Mouse (Mus musculus): ENCODE data around the gene Lect2. TPM values are rescaled to one million over a fixed set of nuclear protein-coding genes. Genes with fewer than 3 reads are reported as not detected.

The Lect2 gene
- not detected in 2 replicates for polyA plus RNA-seq (2016; fragmentation: Nextera tagmentation; extraction: Ambion mirVana)

DNA sequence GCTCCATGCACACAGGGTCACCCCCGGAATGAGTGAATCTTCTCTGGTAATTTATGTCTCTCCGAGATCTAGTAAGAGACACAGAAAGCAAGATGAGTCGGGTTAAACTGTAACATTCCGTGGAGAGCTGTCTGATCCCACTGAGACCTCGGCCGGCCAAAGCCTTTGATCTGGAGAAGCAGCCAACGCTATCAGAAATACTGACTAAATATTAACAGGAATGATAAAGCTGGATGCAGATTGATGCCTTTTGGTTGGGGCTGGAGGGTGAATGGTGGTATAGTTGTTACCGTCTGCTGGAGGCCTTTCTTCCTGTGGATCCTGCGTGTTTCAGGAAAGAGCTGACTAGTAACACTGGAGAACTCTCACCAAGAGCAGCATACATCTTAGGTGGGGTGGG, at the start of gene Lect2:
Gene Lect2, minus strand, starts transcription at position 102 of the 400 bp plus-strand sequence.
- WGBS = 60% methylated on average over 9 of the region's 9 CpGs

DNA sequence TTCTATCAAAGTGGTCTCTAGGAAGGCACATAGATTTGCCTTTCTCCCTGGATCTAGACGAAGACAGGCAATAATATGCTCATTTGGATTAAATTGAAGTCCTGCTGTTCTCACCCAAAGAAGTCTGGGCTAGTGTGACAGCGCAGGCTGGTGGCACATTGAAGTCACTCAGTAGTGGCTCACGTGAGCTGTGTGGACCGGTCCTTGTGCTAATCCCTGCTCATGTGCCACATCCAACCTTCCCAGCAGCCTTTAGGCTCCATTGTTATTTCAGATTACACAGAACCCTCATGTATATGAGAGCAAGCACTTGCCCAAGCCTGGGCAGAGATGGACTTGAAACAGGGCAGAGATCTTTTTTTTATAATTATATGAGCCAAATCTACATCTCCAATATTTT, 49.0 kb upstream of the Lect2 start:
- Histone ChIP-seq H3K36me3 (no peaks in the 10 kb centered on the region), H3K9ac (no peak overlapping the region), H3K4me2 (replicated peaks) (no peak overlapping the region), H3K4me1 (peaks cover 4% of the 10 kb centered on the region; the same call in 1 of the 2 replicates), H3K27me3 (replicated peaks) (no peaks in the 10 kb centered on the region), H3K9me3 (no peaks in the 10 kb centered on the region), H3K27ac (no peak overlapping the region), H3K4me3 (no peak overlapping the region)
- no peak for ATAC-seq (ENCODE audit: low FRiP score, low read depth)
- 76% methylated on average over 4 of the region's 4 CpGs for WGBS

More for the DNA sequence above, at the start of gene Lect2:
- ATAC-seq (ENCODE audit: low FRiP score, low read depth) = no peak
- Histone ChIP-seq H3K9me3 (no peaks in the 10 kb centered on the region), H3K36me3 (no peaks in the 10 kb centered on the region), H3K4me2 (replicated peaks) (no peak within 1 kb of the TSS), H3K9ac (no peak within 1 kb of the TSS), H3K4me3 (no peak within 1 kb of the TSS), H3K27me3 (replicated peaks) (no peaks in the 10 kb centered on the region), H3K4me1 (no peaks in the 10 kb centered on the region), H3K27ac (no peak within 1 kb of the TSS)

DNA sequence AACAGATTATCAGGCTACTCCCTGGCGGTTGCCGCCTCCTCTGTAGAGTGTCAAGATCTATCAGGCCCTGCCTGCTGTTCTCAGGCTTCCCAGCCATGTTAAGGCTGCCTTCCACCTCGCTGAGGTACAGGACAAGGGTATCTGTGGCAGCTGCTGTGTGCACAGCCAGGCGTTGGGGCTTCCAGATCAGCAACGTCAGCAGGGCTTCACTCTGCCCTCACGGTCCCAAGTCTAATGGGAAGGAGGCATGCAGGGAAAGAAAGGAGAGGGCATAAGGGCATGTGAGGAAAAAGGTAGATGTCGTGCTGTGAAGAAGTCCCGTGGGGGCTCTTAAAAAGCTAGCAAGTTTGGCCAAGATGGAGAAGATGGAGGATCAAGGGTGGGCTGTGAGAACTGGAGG, 46.9 kb upstream of the Lect2 start:
- H3K4me2 ChIP-seq (replicated peaks) = no peak overlapping the region
- H3K9ac ChIP-seq = no peak overlapping the region
- H3K27me3 ChIP-seq (replicated peaks) = no peaks in the 10 kb centered on the region
- 74% methylated on average over 8 of the region's 8 CpGs for WGBS
- H3K9me3 ChIP-seq = no peaks in the 10 kb centered on the region
- ATAC-seq (ENCODE audit: low FRiP score, low read depth) = no peak
- no peaks in the 10 kb centered on the region for H3K4me1 ChIP-seq
- no peak overlapping the region for H3K4me3 ChIP-seq
- H3K27ac ChIP-seq = no peak overlapping the region
- no peaks in the 10 kb centered on the region for H3K36me3 ChIP-seq

DNA sequence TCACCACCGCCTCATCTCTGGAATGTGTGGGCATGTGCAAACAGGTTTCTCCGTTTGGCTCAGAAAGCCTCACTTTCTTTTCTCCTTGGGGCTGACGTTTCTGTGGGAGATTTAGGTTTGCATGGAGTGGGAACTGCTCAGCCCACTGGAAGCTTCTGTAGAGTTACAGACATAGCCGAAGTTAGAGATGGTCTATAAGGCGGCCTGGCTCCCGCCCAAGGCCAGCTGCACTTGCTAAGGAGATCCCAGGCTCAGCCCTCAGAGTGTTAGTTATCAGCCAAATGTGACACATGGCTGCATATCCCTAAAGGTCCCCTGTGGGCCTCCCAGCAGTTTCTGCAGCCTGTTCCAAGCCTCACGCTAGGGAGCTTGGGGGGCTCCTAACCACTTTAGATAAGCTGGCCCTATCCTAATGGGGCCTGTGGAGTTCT, 45.7 kb upstream of the Lect2 start:
- 77% methylated on average over 7 of the region's 7 CpGs for WGBS
- no peaks in the 10 kb centered on the region for H3K36me3 ChIP-seq
- no peak overlapping the region for H3K27ac ChIP-seq
- peaks cover 6% of the 10 kb centered on the region; the same call in 1 of the 2 replicates for H3K4me1 ChIP-seq
- ATAC-seq (ENCODE audit: low FRiP score, low read depth) = no peak
- H3K9me3 ChIP-seq = no peaks in the 10 kb centered on the region
- no peak overlapping the region for H3K4me3 ChIP-seq
- no peak overlapping the region for H3K9ac ChIP-seq
- no peak overlapping the region for H3K4me2 ChIP-seq (replicated peaks)
- H3K27me3 ChIP-seq (replicated peaks) = no peaks in the 10 kb centered on the region

DNA sequence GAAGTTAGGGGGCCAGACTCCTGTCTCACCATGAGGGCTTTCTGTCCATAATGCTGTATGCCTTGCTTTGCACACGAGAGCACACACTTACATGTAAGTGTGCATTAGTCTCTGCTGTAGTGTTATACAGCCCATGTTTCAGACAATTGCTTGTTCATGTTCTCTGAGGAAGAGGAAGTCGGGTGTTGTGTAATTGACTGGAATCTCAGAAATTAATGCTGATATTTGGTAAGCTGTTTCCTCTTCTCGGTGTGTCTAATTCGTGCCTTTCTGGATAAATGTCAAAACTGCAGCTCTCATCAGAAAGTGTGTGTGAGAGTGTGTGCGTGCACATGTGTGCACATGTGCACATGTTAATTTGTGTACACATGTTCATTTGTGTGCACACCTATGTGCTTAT, 44.9 kb upstream of the Lect2 start:
- no peak overlapping the region for H3K27ac ChIP-seq
- H3K27me3 ChIP-seq (replicated peaks) = no peaks in the 10 kb centered on the region
- no peak overlapping the region for H3K4me3 ChIP-seq
- no peak overlapping the region for H3K4me2 ChIP-seq (replicated peaks)
- no peaks in the 10 kb centered on the region for H3K9me3 ChIP-seq
- no peaks in the 10 kb centered on the region for H3K36me3 ChIP-seq
- no peak for ATAC-seq (ENCODE audit: low FRiP score, low read depth)
- H3K4me1 ChIP-seq = peaks cover 6% of the 10 kb centered on the region; the same call in 1 of the 2 replicates
- 89% methylated on average over 5 of the region's 5 CpGs for WGBS
- no peak overlapping the region for H3K9ac ChIP-seq

DNA sequence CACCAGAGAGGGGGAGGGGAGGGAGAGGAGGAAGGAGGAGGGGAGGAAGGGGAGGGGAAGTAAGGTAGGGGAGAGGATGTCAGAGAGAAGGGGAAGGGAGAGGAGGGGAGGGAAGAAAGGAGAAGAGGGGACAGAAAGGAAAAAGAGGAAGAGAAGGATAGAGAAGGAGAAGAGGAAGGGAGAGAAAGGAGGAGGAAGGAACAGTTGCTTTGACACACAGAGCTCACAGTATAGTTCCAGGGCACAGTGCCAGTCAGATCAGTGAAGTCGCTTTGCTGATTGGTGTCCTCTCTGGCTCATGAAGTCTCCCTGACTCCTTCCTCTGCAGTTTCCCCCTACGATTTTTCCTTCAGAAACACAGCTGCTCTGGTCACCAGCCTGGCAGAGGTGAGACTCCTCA, 43.6 kb upstream of the Lect2 start:
- Histone ChIP-seq H3K4me3 (no peak overlapping the region), H3K4me1 (peaks cover 6% of the 10 kb centered on the region; the same call in 1 of the 2 replicates), H3K27ac (no peak overlapping the region), H3K9ac (no peak overlapping the region), H3K36me3 (no peaks in the 10 kb centered on the region), H3K27me3 (replicated peaks) (no peaks in the 10 kb centered on the region), H3K4me2 (replicated peaks) (no peak overlapping the region), H3K9me3 (no peaks in the 10 kb centered on the region)
- WGBS = 82% methylated on average over 2 of the region's 2 CpGs
- no peak for ATAC-seq (ENCODE audit: low FRiP score, low read depth)

DNA sequence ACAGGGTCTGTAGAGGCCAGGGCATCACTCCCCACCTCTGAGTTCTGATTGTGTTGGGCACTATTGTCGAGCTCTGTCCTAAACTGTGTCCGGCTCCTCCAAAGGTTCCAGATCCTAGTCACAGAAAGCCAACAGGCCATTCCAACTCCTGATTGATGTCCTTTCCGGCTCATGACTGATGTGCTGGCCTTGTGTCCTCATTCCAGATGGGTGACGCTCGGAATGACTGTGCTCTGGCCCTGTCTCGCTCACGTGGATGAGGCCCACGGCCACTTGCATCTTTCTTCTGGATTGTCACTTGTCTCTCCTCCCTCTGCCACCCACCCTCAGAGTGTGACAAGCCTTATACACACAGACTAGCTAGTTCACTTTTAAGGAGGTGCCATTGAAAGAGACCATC, 42.9 kb upstream of the Lect2 start:
- 86% methylated on average over 8 of the region's 8 CpGs for WGBS
- peaks cover 6% of the 10 kb centered on the region; the same call in 1 of the 2 replicates for H3K4me1 ChIP-seq
- H3K36me3 ChIP-seq = no peaks in the 10 kb centered on the region
- no peak for ATAC-seq (ENCODE audit: low FRiP score, low read depth)
- H3K27me3 ChIP-seq (replicated peaks) = no peaks in the 10 kb centered on the region
- H3K4me2 ChIP-seq (replicated peaks) = no peak overlapping the region
- H3K9ac ChIP-seq = no peak overlapping the region
- no peaks in the 10 kb centered on the region for H3K9me3 ChIP-seq
- no peak overlapping the region for H3K27ac ChIP-seq
- H3K4me3 ChIP-seq = no peak overlapping the region

DNA sequence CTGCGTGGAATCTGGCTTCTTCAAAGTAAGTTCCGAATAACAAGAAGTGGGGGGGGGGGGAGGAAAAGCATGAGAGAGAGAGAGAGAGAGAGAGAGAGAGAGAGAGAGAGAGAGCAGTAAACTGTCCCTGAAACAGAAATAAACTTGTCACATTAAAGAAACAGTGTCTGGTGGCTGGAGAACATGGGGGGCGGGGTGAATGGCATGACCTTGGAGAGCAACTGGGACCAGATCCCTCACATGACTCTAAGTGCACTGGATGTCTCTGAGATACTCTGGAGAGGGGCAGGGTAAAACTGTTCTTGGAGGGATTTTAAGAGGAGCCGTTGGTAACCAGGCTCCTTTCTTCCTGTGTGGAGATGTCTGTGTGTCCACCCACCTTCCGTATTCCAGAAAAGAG, 41.9 kb upstream of the Lect2 start:
- Histone ChIP-seq H3K36me3 (no peaks in the 10 kb centered on the region), H3K27me3 (replicated peaks) (no peaks in the 10 kb centered on the region), H3K9ac (no peak overlapping the region), H3K4me3 (no peak overlapping the region), H3K4me2 (replicated peaks) (no peak overlapping the region), H3K27ac (no peak overlapping the region), H3K9me3 (no peaks in the 10 kb centered on the region), H3K4me1 (peaks cover 6% of the 10 kb centered on the region; the same call in 1 of the 2 replicates)
- no peak for ATAC-seq (ENCODE audit: low FRiP score, low read depth)
- 81% methylated on average over 5 of the region's 5 CpGs for WGBS

DNA sequence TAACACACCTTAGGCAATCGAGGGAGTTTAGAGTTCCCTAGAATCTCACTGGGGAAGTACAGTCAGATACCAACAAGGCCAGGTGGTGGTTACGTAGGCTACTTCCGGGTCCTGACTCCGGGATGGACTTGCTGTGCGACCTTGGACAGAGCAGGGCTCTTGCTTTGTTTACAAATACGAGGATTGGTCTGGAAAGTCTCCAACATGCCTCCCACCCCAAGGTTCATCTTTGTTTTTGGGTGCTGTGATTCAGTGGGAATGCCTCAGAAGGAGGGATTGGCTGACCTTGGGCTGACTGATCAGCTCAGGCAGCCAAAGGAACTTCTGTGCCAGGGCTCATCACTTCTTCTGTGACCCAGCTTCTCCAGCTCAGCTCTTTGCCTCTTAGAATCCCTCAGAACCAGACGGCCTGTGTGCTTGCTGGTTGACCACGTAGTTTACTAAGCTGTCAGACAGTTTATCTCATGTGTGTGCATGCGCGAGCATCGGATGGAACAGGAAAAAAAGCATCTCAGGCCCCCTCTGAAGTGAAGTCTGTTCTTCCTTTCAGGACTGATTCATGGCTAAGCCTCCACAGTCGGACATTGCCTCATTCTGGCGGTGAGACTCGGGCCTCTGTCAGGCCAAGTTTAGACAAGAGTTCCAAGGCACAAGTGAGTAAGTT, 40.3 kb upstream of the Lect2 start:
- Histone ChIP-seq H3K4me3 (no peak overlapping the region), H3K4me1 (peaks cover 6% of the 10 kb centered on the region; the same call in 1 of the 2 replicates), H3K9ac (no peak overlapping the region), H3K36me3 (no peaks in the 10 kb centered on the region), H3K4me2 (replicated peaks) (no peak overlapping the region), H3K9me3 (no peaks in the 10 kb centered on the region), H3K27me3 (replicated peaks) (no peaks in the 10 kb centered on the region), H3K27ac (no peak overlapping the region)
- 86% methylated on average over 14 of the region's 14 CpGs for WGBS
- no peak for ATAC-seq (ENCODE audit: low FRiP score, low read depth)

DNA sequence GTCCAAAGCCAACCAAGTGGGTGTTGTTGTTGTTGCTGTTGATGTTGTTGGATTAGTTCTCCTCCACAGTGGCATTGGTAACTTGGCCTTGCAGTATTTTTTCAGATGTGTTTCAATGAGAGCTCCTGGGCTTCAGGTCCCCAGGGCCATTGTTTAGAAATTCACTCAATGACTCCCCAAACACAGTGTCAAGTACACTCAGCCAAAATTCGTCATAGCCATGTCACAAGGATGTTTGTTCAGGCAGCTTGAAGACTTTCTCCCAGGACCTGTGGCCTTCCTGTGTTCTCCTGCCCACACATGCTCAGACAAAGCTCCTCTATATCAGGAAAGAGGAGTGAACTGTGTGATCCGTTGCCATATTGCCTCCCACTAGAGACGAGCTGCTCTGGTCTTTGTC, 37.7 kb upstream of the Lect2 start:
- Histone ChIP-seq H3K4me2 (replicated peaks) (no peak overlapping the region), H3K36me3 (no peaks in the 10 kb centered on the region), H3K9ac (no peak overlapping the region), H3K9me3 (no peaks in the 10 kb centered on the region), H3K4me1 (peaks cover 27% of the 10 kb centered on the region), H3K27me3 (replicated peaks) (no peaks in the 10 kb centered on the region), H3K27ac (no peak overlapping the region), H3K4me3 (no peak overlapping the region)
- no peak for ATAC-seq (ENCODE audit: low FRiP score, low read depth)
- WGBS = 76% methylated on average over 3 of the region's 3 CpGs

DNA sequence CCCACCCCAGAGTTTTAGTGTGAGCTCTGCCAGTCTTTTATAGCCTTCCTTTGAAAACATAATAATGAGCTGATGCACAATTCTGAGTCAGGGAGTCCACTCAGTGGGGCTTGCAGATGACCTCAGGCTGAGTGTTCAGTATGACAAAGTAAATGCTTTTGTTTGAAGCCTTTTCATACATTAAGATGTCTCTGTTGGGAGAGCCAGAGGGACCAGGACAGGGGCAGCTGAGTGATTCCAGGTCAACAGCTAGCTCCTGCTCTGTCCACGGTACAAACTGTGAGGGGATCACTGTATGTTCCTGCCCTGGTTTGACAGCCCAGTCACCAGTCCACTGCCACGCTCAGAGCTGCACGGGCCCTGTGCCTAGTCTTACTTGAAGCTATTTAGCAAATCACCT, 34.4 kb upstream of the Lect2 start:
- Histone ChIP-seq H3K4me3 (no peak overlapping the region), H3K9me3 (no peaks in the 10 kb centered on the region), H3K27ac (peak overlapping the region; percentile 93), H3K27me3 (replicated peaks) (no peaks in the 10 kb centered on the region), H3K4me2 (replicated peaks) (peak overlapping the region; percentile 50), H3K4me1 (peaks cover 25% of the 10 kb centered on the region), H3K9ac (no peak overlapping the region), H3K36me3 (no peaks in the 10 kb centered on the region)
- 5% methylated on average over 3 of the region's 3 CpGs for WGBS
- ATAC-seq (ENCODE audit: low FRiP score, low read depth) = peak; percentile 58

DNA sequence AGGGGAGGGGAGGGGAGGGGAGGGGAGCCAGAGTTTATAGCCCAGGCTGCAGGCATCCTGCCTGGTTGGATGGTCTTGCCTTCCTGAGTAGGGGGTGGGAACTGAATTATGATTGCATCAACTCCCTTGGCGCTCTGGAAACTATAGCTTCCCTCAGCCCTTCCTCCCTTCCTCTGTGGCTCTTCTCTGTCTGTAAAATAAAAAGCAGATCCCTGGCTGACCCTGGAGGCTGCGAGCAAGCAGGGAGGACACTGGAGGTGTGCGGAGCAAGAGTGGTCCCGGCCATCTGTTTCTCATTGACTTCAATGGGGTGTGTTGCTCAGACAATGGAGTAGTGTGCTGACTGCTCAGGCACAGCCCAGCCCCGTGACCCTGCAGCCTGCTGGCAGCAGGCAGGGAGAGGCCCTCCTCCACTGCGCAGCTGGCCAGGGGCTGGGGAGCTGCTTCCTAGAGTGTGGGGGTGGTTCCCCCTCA, 33.7 kb upstream of the Lect2 start:
- ATAC-seq (ENCODE audit: low FRiP score, low read depth) = peak; percentile 97
- Histone ChIP-seq H3K4me1 (peaks cover 25% of the 10 kb centered on the region), H3K4me2 (replicated peaks) (peak overlapping the region; percentile 50), H3K9ac (peak overlapping the region; percentile 38), H3K27me3 (replicated peaks) (no peaks in the 10 kb centered on the region), H3K27ac (peak overlapping the region; percentile 93), H3K9me3 (no peaks in the 10 kb centered on the region), H3K4me3 (no peak overlapping the region), H3K36me3 (no peaks in the 10 kb centered on the region)
- 0% methylated on average over 6 of the region's 6 CpGs for WGBS

DNA sequence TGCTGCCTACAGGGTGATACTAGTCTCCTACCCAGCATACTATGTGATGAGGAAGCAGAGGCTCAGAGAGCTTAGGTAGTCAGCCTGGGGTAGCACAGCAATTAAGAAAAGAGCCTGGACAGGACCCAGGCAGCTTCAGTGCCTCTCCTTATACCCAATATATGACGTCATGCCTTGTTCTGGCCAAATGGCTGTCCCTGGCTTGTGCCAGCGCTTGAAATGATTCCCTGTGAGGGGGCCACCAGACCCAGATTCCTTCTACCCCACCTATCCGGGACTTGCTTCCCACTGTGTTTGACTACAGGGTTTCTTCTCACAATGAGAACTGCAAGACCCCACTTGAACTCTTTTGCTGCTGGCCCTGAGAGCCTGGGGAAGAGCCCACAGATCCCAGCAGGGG, 33.2 kb upstream of the Lect2 start:
- Histone ChIP-seq H3K4me2 (replicated peaks) (peak overlapping the region; percentile 50), H3K36me3 (no peaks in the 10 kb centered on the region), H3K4me1 (peaks cover 25% of the 10 kb centered on the region), H3K27ac (peak overlapping the region; percentile 93), H3K9ac (0 out of 2 replicates have a peak overlapping the region, but pooled peaks have one; percentile 38), H3K9me3 (no peaks in the 10 kb centered on the region), H3K4me3 (no peak overlapping the region), H3K27me3 (replicated peaks) (no peaks in the 10 kb centered on the region)
- ATAC-seq (ENCODE audit: low FRiP score, low read depth) = peak; percentile 70
- WGBS = under 1% methylated on average over 3 of the region's 3 CpGs

Data from neural tube, embryonic 12.5 days (tissue).